Mouse (Mus musculus): ENCODE results near the gene Mtrr.
"Not testable (repeated sequence)": the region's sequence is repeated elsewhere in the genome, so short reads cannot be mapped to it uniquely, and the experiment has no call there.

Mtrr gene

DNA sequence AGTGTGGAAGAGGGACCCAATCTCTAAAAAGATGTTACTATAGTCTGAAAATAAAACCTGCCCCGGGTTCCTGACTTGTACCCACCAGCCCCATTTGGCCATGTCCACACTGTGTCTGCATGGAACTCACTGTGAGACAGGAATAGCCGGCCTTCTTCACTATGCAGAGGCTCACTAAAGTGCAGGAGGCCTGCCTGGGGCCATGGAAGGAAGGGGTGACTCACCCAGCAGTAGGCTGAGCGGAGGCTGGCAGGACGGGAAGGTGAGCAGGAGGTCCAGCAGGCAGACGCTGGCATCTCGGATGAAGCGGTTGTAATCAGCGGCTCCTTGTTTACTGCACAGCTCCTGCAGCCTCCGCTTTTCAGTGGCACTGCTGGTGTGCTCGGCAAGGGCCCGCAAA, 13.4 kb downstream of the Mtrr start:
- no peak for DNase-seq (ENCODE audit: low spot score in 2 of 2)

DNA sequence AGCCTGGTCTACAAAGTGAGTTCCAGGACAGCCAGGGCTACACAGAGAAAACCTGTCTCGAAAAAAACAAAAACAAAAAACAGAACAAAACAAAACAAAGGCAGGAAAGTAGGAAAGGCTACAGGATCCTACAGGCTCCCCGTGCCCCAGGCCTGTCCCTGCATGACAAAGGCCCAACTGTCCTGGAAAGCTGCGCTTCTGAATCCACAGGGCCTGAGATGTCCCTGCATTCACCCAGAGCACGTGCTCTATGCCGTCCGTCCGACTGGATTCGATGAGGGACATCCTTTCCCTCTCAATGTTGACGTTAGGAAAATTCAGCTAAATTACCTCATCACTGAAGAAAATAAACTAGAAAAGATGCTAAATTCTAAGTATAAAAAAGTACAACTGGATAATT, 13.8 kb downstream of the Mtrr start:
- no peak for DNase-seq (ENCODE audit: low spot score in 2 of 2)

DNA sequence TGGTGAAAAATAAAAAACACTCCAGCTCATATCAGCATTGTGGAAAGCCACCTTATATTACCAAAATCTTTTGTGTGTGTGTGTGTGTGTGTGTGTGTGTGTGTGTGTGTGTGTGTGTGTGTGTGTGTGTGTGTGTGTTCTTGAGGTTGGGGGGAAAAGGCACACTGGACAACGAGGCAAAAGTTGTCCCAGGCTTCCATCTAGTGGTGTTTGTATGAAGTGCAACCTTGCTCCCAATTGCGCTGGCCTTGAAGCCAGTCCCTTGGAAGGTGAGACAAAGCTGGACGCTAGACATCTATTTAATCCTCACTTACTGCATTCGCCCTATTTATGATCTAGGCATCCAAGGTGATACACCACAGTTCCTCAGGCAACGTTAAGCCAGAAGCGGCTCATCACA, 28.6 kb downstream of the Mtrr start:
- DNase-seq (ENCODE audit: low spot score in 2 of 2): not testable (repeated sequence)
